Mouse (Mus musculus): ENCODE data around the gene Pgm2l1. TPM values are rescaled to one million over a fixed set of nuclear protein-coding genes. Genes with fewer than 3 reads are reported as not detected.

Pgm2l1 gene
- total and polyA plus RNA-seq, 3 experiments, result 5.7 to 10.5 TPM; not detected in 1

DNA sequence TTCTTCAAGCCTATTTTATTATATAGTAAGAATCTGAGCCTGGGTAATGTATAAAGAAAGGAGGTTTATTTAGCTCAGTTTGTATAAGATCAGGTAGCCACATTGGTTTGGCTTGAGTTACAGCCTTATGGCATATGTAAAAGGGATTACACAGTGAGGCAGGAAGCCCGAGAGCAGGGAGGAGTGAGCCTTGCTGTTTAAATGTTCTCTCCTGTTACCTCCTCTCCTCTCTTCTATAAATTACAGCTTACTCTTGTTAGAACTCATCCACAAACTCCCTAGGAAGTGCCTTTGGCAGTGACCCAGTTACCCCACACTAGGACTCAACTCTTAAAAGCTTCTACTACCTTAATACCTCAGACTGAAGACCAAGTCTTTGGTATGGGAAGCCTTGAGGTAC, 4.5 kb downstream of the Pgm2l1 start:
- Histone ChIP-seq H3K36me3 (ENCODE audit: control insufficient read depth in 1 of 2, insufficient read depth in 2 of 2, low read length in 2 of 2) (peaks cover 0 to 25% of the 10 kb centered on the region in 2 experiments; a peak in 2 of 4 replicates), H3K27me3 (ENCODE audit: control insufficient read depth in 1 of 2, insufficient read depth in 2 of 2, low read length in 2 of 2) (no peaks in the 10 kb centered on the region)

DNA sequence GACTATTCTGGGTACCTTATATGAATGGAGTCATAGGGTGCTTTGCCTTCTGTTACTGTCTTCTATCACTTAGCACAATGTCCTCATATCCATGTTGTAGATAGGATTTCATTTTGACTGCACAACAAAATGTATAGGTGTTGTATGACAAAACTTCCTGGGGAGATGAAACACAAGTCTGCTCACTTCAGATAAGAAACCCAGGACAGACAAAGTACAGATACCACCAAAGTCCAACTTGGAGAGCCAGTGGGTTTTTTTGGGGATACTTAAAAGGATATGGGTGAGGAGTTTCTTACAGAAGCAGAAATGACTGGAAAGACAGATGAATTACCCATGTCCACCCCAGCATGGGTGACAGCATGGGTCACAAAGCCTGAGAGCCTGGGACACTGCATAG, 6.5 kb downstream of the Pgm2l1 start:
- H3K27me3 ChIP-seq (ENCODE audit: control insufficient read depth in 1 of 2, insufficient read depth in 2 of 2, low read length in 2 of 2), result no peaks in the 10 kb centered on the region
- H3K4me1 ChIP-seq (ENCODE audit: control insufficient read depth in 1 of 2, insufficient read depth in 2 of 2, low read length in 2 of 2), result peaks cover 13 to 16% of the 10 kb centered on the region in 2 experiments
- H3K4me3 ChIP-seq (ENCODE audit: control insufficient read depth in 1 of 2, insufficient read depth in 1 of 2, low read depth in 2 of 2, low read length in 2 of 2), result no peak overlapping the region
- peak; percentile 61 for DNase-seq (ENCODE audit: low read depth, low spot score)
- no peaks in the 10 kb centered on the region for H3K79me2 ChIP-seq (ENCODE audit: control insufficient read depth, insufficient read depth, low read length, poor library complexity)
- peaks cover 0 to 31% of the 10 kb centered on the region in 2 experiments; a peak in 2 of 4 replicates for H3K36me3 ChIP-seq (ENCODE audit: control insufficient read depth in 1 of 2, insufficient read depth in 2 of 2, low read length in 2 of 2)
- H3K27ac ChIP-seq (ENCODE audit: control insufficient read depth, low read depth, low read length), result peak overlapping the region; percentile 68
- no peaks in the 10 kb centered on the region for H3K9me3 ChIP-seq (replicated peaks; ENCODE audit: insufficient read depth, low read length)
- no peak overlapping the region for H3K9ac ChIP-seq (ENCODE audit: control insufficient read depth, low read depth, low read length, poor library complexity, severe bottlenecking)
- TF ChIP-seq GATA1 (IDR thresholded peaks at IDR 0.05; ENCODE audit: low read depth, low read length) (peak; percentile 76), ZMIZ1 (IDR thresholded peaks at IDR 0.05; ENCODE audit: low read depth, low read length) (no peak), USF2 (IDR thresholded peaks at IDR 0.05; ENCODE audit: borderline replicate concordance in 1 of 2, insufficient read depth in 1 of 2, low read depth in 1 of 2, low read length in 2 of 2) (no peak), NRF1 (IDR thresholded peaks at IDR 0.05; ENCODE audit: insufficient read depth, low read depth, low read length, poor library complexity, severe bottlenecking) (no peak), HCFC1 (IDR thresholded peaks at IDR 0.05; ENCODE audit: low read depth, low read length) (no peak), EP300 (IDR thresholded peaks at IDR 0.05; ENCODE audit: low read depth in 1 of 2, low read length in 2 of 2) (peak; percentile 78 to 84), MXI1 (IDR thresholded peaks at IDR 0.05; ENCODE audit: low read depth, low read length) (no peak), POLR2A (IDR thresholded peaks at IDR 0.05; ENCODE audit: control insufficient read depth in 1 of 2, insufficient read depth in 1 of 2, low read depth in 1 of 2, low read length in 2 of 2, poor library complexity in 1 of 2) (no peak), BHLHE40 (IDR thresholded peaks at IDR 0.05; ENCODE audit: borderline replicate concordance, low read depth, low read length) (no peak), ELF1 (IDR thresholded peaks at IDR 0.05; ENCODE audit: low read depth, low read length) (no peak), MEF2A (IDR thresholded peaks at IDR 0.05; ENCODE audit: extremely low read depth, insufficient replicate concordance, low read depth, low read length, poor library complexity, severe bottlenecking) (no peak), NELFE (IDR thresholded peaks at IDR 0.05; ENCODE audit: low read depth, low read length) (no peak), SMC3 (IDR thresholded peaks at IDR 0.05; ENCODE audit: low read depth, low read length) (no peak), KAT2A (conservative IDR thresholded peaks at IDR 0.05; ENCODE audit: low read depth, low read length) (no peak), ZKSCAN1 (IDR thresholded peaks at IDR 0.05; ENCODE audit: low read depth, low read length) (no peak), E2F4 (IDR thresholded peaks at IDR 0.05; ENCODE audit: borderline replicate concordance, low read depth, low read length) (no peak), TCF12 (IDR thresholded peaks at IDR 0.05; ENCODE audit: low read depth, low read length) (peak; percentile 79), JUND (IDR thresholded peaks at IDR 0.05; ENCODE audit: low read depth, low read length) (no peak), GABPA (IDR thresholded peaks at IDR 0.05; ENCODE audit: low read depth, low read length) (no peak), MYC (IDR thresholded peaks at IDR 0.05; ENCODE audit: low read depth, low read length) (peak; percentile 57; the same call in 1 of the 2 replicates), ZC3H11A (IDR thresholded peaks at IDR 0.05; ENCODE audit: low read depth, low read length) (no peak), POLR2AphosphoS2 (IDR thresholded peaks at IDR 0.05; ENCODE audit: low read length) (no peak), MYB (IDR thresholded peaks at IDR 0.05; ENCODE audit: low read depth, low read length) (no peak), MAFK (IDR thresholded peaks at IDR 0.05; ENCODE audit: borderline replicate concordance, low read depth, low read length) (no peak), USF1 (IDR thresholded peaks at IDR 0.05; ENCODE audit: low read depth, low read length) (no peak)

More for the DNA sequence above, 4.5 kb downstream of the Pgm2l1 start:
- Histone ChIP-seq H3K4me3 (ENCODE audit: control insufficient read depth in 1 of 2, insufficient read depth in 1 of 2, low read depth in 2 of 2, low read length in 2 of 2) (no peak overlapping the region), H3K27ac (ENCODE audit: control insufficient read depth, low read depth, low read length) (no peak overlapping the region), H3K9me3 (replicated peaks; ENCODE audit: insufficient read depth, low read length) (no peaks in the 10 kb centered on the region), H3K4me1 (ENCODE audit: control insufficient read depth in 1 of 2, insufficient read depth in 2 of 2, low read length in 2 of 2) (peaks cover 13 to 15% of the 10 kb centered on the region in 2 experiments), H3K79me2 (ENCODE audit: control insufficient read depth, insufficient read depth, low read length, poor library complexity) (no peaks in the 10 kb centered on the region; the same call in 1 of the 2 replicates), H3K9ac (ENCODE audit: control insufficient read depth, low read depth, low read length, poor library complexity, severe bottlenecking) (no peak overlapping the region)
- no peak for DNase-seq (ENCODE audit: low read depth, low spot score)
- TF ChIP-seq TBP (IDR thresholded peaks at IDR 0.05; ENCODE audit: low read depth, low read length) (no peak), SMC3 (IDR thresholded peaks at IDR 0.05; ENCODE audit: low read depth, low read length) (no peak), ZMIZ1 (IDR thresholded peaks at IDR 0.05; ENCODE audit: low read depth, low read length) (no peak), KAT2A (conservative IDR thresholded peaks at IDR 0.05; ENCODE audit: low read depth, low read length) (no peak), MYB (IDR thresholded peaks at IDR 0.05; ENCODE audit: low read depth, low read length) (no peak), POLR2AphosphoS2 (IDR thresholded peaks at IDR 0.05; ENCODE audit: low read length) (no peak), POLR2A (IDR thresholded peaks at IDR 0.05; ENCODE audit: control insufficient read depth in 1 of 2, insufficient read depth in 1 of 2, low read depth in 1 of 2, low read length in 2 of 2, poor library complexity in 1 of 2) (no peak), GATA1 (IDR thresholded peaks at IDR 0.05; ENCODE audit: low read depth, low read length) (no peak), CTCF (IDR thresholded peaks at IDR 0.05 in 2 of 3, conservative IDR thresholded peaks at IDR 0.05 in 1 of 3; ENCODE audit: control insufficient read depth in 1 of 3, insufficient read depth in 1 of 3, low read depth in 2 of 3, low read length in 3 of 3, poor library complexity in 1 of 3, severe bottlenecking in 1 of 3) (no peak), RAD21 (IDR thresholded peaks at IDR 0.05; ENCODE audit: low read depth, low read length) (no peak), MAZ (IDR thresholded peaks at IDR 0.05; ENCODE audit: low read depth, low read length) (no peak), UBTF (IDR thresholded peaks at IDR 0.05; ENCODE audit: borderline replicate concordance, insufficient read depth, low read depth, low read length) (no peak), MAFK (IDR thresholded peaks at IDR 0.05; ENCODE audit: borderline replicate concordance, low read depth, low read length) (no peak), ZC3H11A (IDR thresholded peaks at IDR 0.05; ENCODE audit: low read depth, low read length) (no peak), SIN3A (IDR thresholded peaks at IDR 0.05; ENCODE audit: low read length) (no peak), GABPA (IDR thresholded peaks at IDR 0.05; ENCODE audit: low read depth, low read length) (no peak)

All from MEL (cell line).